Mouse (Mus musculus) liver, postnatal 0 days (tissue): ENCODE results near the gene Unc79. TPM values are rescaled to one million over a fixed set of nuclear protein-coding genes. Genes with fewer than 3 reads are reported as not detected.

Source experiments
- ATAC-seq: fragments of 200-750 bp; cut with Nextera tagmentation; 2 replicates; pipeline ENCODE4 v1.8.0; 2017; ENCODE audit warnings: mild to moderate bottlenecking, moderate library complexity
- DNase-seq: peaks from one replicate; pipeline ENCODE4 v3.0.0-alpha.2; 2016
- H3K27ac ChIP-seq: fragments of 300-500 bp; sonication (generic); 2 replicates; pipeline ENCODE4 v1.5.1; 2014; ENCODE audit warnings: antibody characterized with exemption, moderate library complexity, mild to moderate bottlenecking, low read depth
- H3K27me3 ChIP-seq: fragments of 300-500 bp; sonication (generic); 2 replicates; pipeline ENCODE4 v1.6.1; 2014; ENCODE audit warnings: low read length, control low read depth, mixed read lengths; ENCODE audit not compliant: insufficient read depth
- H3K36me3 ChIP-seq: fragments of 300-500 bp; sonication (generic); replicated peaks from 2 replicates; pipeline ENCODE4 v1.6.1; 2014; ENCODE audit warnings: mild to moderate bottlenecking, control low read depth, low read length, moderate library complexity, mixed read lengths; ENCODE audit not compliant: insufficient read depth
- H3K4me1 ChIP-seq: fragments of 300-500 bp; sonication (generic); 2 replicates; pipeline ENCODE4 v1.6.1; 2014; ENCODE audit warnings: antibody characterized with exemption, mild to moderate bottlenecking, control low read depth; ENCODE audit not compliant: insufficient read depth
- H3K4me2 ChIP-seq: fragments of 300-500 bp; sonication (generic); 2 replicates; pipeline ENCODE4 v1.6.1; 2014; ENCODE audit warnings: low read depth, mild to moderate bottlenecking, low read length, moderate library complexity, mixed read lengths
- H3K4me3 ChIP-seq: fragments of 300-500 bp; sonication (generic); 2 replicates; pipeline ENCODE4 v1.5.1; 2014; ENCODE audit warnings: low read depth, low read length
- H3K9ac ChIP-seq: fragments of 300-500 bp; sonication (generic); replicated peaks from 2 replicates; pipeline ENCODE4 v1.6.1; 2014; ENCODE audit warnings: mild to moderate bottlenecking, moderate library complexity
- H3K9me3 ChIP-seq: fragments of 300-500 bp; sonication (generic); 2 replicates; pipeline ENCODE4 v1.6.1; 2016; ENCODE audit warnings: mild to moderate bottlenecking, control low read depth, low read length, mixed read lengths
- CTCF ChIP-seq: sonication (generic); IDR thresholded peaks from 2 replicates; pipeline ENCODE4 v1.5.1; 2016; ENCODE audit warnings: antibody characterized with exemption, low read depth
- EP300 ChIP-seq: IDR thresholded peaks from 2 replicates; pipeline ENCODE4 v1.6.1; 2016; ENCODE audit warnings: antibody characterized with exemption, low read depth, mild to moderate bottlenecking
- WGBS: fragments of 180-500 bp; shearing (Covaris S2); extraction: QIAGEN DNeasy Blood & Tissue Kit; methylation state at CpG from one replicate; pipeline ENCODE4 v1.1.7; 2014; ENCODE audit not compliant: insufficient replicate concordance; 5-methylcytosine and 5-hydroxymethylcytosine counted together
- polyA plus RNA-seq: library from polyadenylated mRNA; unstranded; fragments of >200 nt; fragmentation: Nextera tagmentation; extraction: Ambion mirVana; gene quantifications from 2 replicates; pipeline ENCODE4 v1.2.1, GENCODE M21; 2015

Gene Unc79
- polyA plus RNA-seq, 1 experiment from 2014 or later = 0.01 TPM

- no peak overlapping the region for H3K27ac ChIP-seq
- WGBS = 84% methylated on average over 12 of the region's 12 CpGs
- H3K4me3 ChIP-seq = no peak overlapping the region
- no peaks in the 10 kb centered on the region for H3K36me3 ChIP-seq
- TF ChIP-seq CTCF = no peak
- no peak for TF ChIP-seq EP300
- H3K9ac ChIP-seq = no peak overlapping the region
- no peak overlapping the region for H3K4me2 ChIP-seq
- H3K9me3 ChIP-seq = no peaks in the 10 kb centered on the region
- H3K27me3 ChIP-seq = no peaks in the 10 kb centered on the region
- ATAC-seq (no peak), DNase-seq (no peak)
- no peaks in the 10 kb centered on the region for H3K4me1 ChIP-seq
These were observed 69.5 kb downstream of the Unc79 start for GRCm38 (mm10) chr12:103018161-103018560.

DNA sequence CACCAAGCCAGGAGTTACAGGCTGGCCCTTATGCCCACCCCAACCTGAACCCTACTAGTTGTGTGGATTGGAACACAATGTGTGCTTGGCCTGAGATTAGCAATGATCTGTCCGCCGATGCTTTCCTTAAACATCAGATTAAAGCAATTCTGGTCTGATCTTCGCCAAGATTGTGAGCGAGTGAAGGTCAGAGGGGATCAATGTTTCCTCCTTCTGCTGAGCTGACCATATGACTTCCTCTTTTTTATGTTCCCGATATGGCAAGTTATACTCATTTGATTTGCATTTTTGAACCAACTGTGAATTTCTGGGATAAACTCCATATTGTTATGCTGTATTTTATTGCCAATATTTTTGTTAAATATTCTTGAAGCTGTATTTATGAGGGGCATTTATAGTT lies 88.0 kb downstream of the Unc79 start:
- Histone ChIP-seq H3K9me3 (no peaks in the 10 kb centered on the region), H3K9ac (no peak overlapping the region), H3K4me2 (no peak overlapping the region), H3K27ac (no peak overlapping the region), H3K27me3 (no peaks in the 10 kb centered on the region), H3K36me3 (no peaks in the 10 kb centered on the region), H3K4me1 (no peaks in the 10 kb centered on the region), H3K4me3 (no peak overlapping the region)
- WGBS = 26% methylated on average over 5 of the region's 5 CpGs
- DNase-seq (no peak), ATAC-seq (no peak)
- TF ChIP-seq EP300 (no peak), CTCF (no peak)

- Histone ChIP-seq H3K4me3 (no peak overlapping the region), H3K4me2 (no peak overlapping the region), H3K27me3 (no peaks in the 10 kb centered on the region), H3K4me1 (no peaks in the 10 kb centered on the region), H3K9me3 (no peaks in the 10 kb centered on the region), H3K27ac (no peak overlapping the region), H3K9ac (no peak overlapping the region), H3K36me3 (no peaks in the 10 kb centered on the region)
- 43% methylated on average over 10 of the region's 10 CpGs for WGBS
- ATAC-seq (no peak), DNase-seq (no peak)
- TF ChIP-seq EP300 (no peak), CTCF (no peak)
These were observed 90.7 kb downstream of the Unc79 start for GRCm38 (mm10) chr12:103039332-103039731.

GRCm38 (mm10) chr12:103040136-103040535 lies 91.5 kb downstream of the Unc79 start:
- Histone ChIP-seq H3K4me1 (no peaks in the 10 kb centered on the region), H3K9ac (no peak overlapping the region), H3K27me3 (no peaks in the 10 kb centered on the region), H3K4me2 (no peak overlapping the region), H3K27ac (no peak overlapping the region), H3K36me3 (no peaks in the 10 kb centered on the region), H3K9me3 (no peaks in the 10 kb centered on the region), H3K4me3 (no peak overlapping the region)
- TF ChIP-seq EP300 (no peak), CTCF (no peak)
- ATAC-seq (no peak), DNase-seq (no peak)
- WGBS = 63% methylated on average over 2 of the region's 2 CpGs

GRCm38 (mm10) chr12:103041401-103041800 lies 92.7 kb downstream of the Unc79 start:
- TF ChIP-seq EP300 (no peak), CTCF (no peak)
- Histone ChIP-seq H3K27ac (no peak overlapping the region), H3K4me2 (no peak overlapping the region), H3K27me3 (no peaks in the 10 kb centered on the region), H3K4me1 (no peaks in the 10 kb centered on the region), H3K36me3 (no peaks in the 10 kb centered on the region), H3K4me3 (no peak overlapping the region), H3K9me3 (no peaks in the 10 kb centered on the region), H3K9ac (no peak overlapping the region)
- DNase-seq (no peak), ATAC-seq (no peak)
- WGBS = 80% methylated on average over 3 of the region's 3 CpGs

- Histone ChIP-seq H3K27ac (no peak overlapping the region), H3K4me1 (no peaks in the 10 kb centered on the region), H3K4me3 (no peak overlapping the region), H3K36me3 (no peaks in the 10 kb centered on the region), H3K27me3 (no peaks in the 10 kb centered on the region), H3K9me3 (no peaks in the 10 kb centered on the region), H3K4me2 (no peak overlapping the region), H3K9ac (no peak overlapping the region)
- TF ChIP-seq CTCF (no peak), EP300 (no peak)
- DNase-seq = no peak
- WGBS = 88% methylated on average over 5 of the region's 5 CpGs
- ATAC-seq = no peak
These were observed 94.1 kb downstream of the Unc79 start for GRCm38 (mm10) chr12:103042711-103043110.

GRCm38 (mm10) chr12:103044422-103044821 lies 95.8 kb downstream of the Unc79 start:
- no peak for DNase-seq
- no peaks in the 10 kb centered on the region for H3K36me3 ChIP-seq
- 78% methylated on average over 4 of the region's 4 CpGs for WGBS
- H3K27ac ChIP-seq = no peak overlapping the region
- no peak overlapping the region for H3K4me2 ChIP-seq
- no peaks in the 10 kb centered on the region for H3K27me3 ChIP-seq
- no peak for TF ChIP-seq CTCF
- TF ChIP-seq EP300 = no peak
- H3K9ac ChIP-seq = no peak overlapping the region
- H3K9me3 ChIP-seq = no peaks in the 10 kb centered on the region
- H3K4me1 ChIP-seq = no peaks in the 10 kb centered on the region
- ATAC-seq = no peak
- no peak overlapping the region for H3K4me3 ChIP-seq
